Mouse (Mus musculus): Measurements from ENCODE around the gene Fastk. TPM values are rescaled to one million over a fixed set of nuclear protein-coding genes. Genes with fewer than 3 reads are reported as not detected.
"Not testable (repeated sequence)": the region's sequence is repeated elsewhere in the genome, so short reads cannot be mapped to it uniquely, and the experiment has no call there.

The Fastk gene
- total RNA-seq, 2 experiments from 2014 or later, result 128 to 134 TPM

GRCm38 (mm10) chr5:24399686-24400085 lies 45.4 kb downstream of the Fastk start:
- Histone ChIP-seq H3K27ac (no peak overlapping the region), H3K4me3 (no peak overlapping the region)
- intact Hi-C loops (cut with DNase I), result loop anchor here (5.0 kb wide), 1 partner anchor 73 kb away; no protein-coding TSS in a partner anchor
- no peak for DNase-seq (ENCODE audit: extremely low spot score in 1 of 2, low spot score in 2 of 2)
- no peak for TF ChIP-seq CTCF (IDR thresholded peaks at IDR 0.05)

- intact Hi-C loops (cut with DNase I), result loop anchor here (5.0 kb wide), 1 partner anchor 76 kb away; no protein-coding TSS in a partner anchor
- H3K27ac ChIP-seq; DNase-seq (ENCODE audit: extremely low spot score in 1 of 2, low spot score in 2 of 2); H3K4me3 ChIP-seq: not testable (repeated sequence)
- TF ChIP-seq CTCF (IDR thresholded peaks at IDR 0.05), result peak; percentile 38
Observed at GRCm38 (mm10) chr5:24396254-24396653, 48.8 kb downstream of the Fastk start.

- peak; percentile 93 to 94 for DNase-seq (ENCODE audit: extremely low spot score in 1 of 2, low spot score in 2 of 2)
- H3K27ac ChIP-seq, result peak overlapping the region; percentile 96
- peak overlapping the region; percentile 70 for H3K4me3 ChIP-seq
- peak; percentile 72 for TF ChIP-seq CTCF (IDR thresholded peaks at IDR 0.05)
- intact Hi-C loops (cut with DNase I), result loop anchor here (2.0 kb wide), 1 partner anchor 30 kb away; no protein-coding TSS in a partner anchor
Observed at GRCm38 (mm10) chr5:24394165-24394894, 50.8 kb downstream of the Fastk start.

GRCm38 (mm10) chr5:24393392-24393997 lies 51.6 kb downstream of the Fastk start, which contains the start of gene Abcb8:
Gene Abcb8, plus strand, starts transcription at chr5:24393663.
- Histone ChIP-seq H3K4me3 (peak within 1 kb of the TSS; percentile 70), H3K27ac (peak within 1 kb of the TSS; percentile 96)
- TF ChIP-seq CTCF (IDR thresholded peaks at IDR 0.05), result peak; percentile 97
- DNase-seq (ENCODE audit: extremely low spot score in 1 of 2, low spot score in 2 of 2), result peak; percentile 84 to 89
- intact Hi-C loops (cut with DNase I), result no loop called here

DNA sequence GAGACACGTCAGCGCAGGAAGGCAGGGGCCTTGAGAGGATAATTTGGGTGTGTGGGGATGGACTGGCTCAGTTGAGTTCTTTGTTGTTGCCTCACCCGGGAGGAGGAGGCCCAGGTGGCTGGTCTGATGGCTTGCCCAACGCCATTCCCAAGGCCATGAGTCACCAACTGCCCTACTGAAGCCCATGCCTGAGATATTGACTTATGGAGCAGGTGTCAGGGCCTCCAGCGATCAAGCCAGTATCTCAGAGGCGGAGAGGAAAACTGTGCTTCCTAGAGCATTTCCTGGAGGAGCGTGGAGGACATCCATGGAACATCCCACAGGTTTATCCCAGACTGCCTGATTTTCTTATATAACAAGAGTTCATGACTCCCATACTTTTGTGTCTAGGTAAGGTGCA lies 52.4 kb downstream of the Fastk start:
- no peak for TF ChIP-seq CTCF (IDR thresholded peaks at IDR 0.05)
- no peak overlapping the region for H3K4me3 ChIP-seq
- intact Hi-C loops (cut with DNase I), result no loop called here
- H3K27ac ChIP-seq, result no peak overlapping the region
- DNase-seq (ENCODE audit: extremely low spot score in 1 of 2, low spot score in 2 of 2), result no peak

- intact Hi-C loops (cut with DNase I), result no loop called here
- TF ChIP-seq CTCF (IDR thresholded peaks at IDR 0.05), result no peak
- H3K27ac ChIP-seq, result no peak within 1 kb of the TSS
- no peak within 1 kb of the TSS for H3K4me3 ChIP-seq
- no peak for DNase-seq (ENCODE audit: extremely low spot score in 1 of 2, low spot score in 2 of 2)
Observed at GRCm38 (mm10) chr5:24391864-24392263, 53.2 kb downstream of the Fastk start, which contains the start of gene Atg9b. Gene Atg9b, minus strand, starts transcription at chr5:24392143.

GRCm38 (mm10) chr5:24389658-24390020 lies 55.4 kb downstream of the Fastk start:
- no peak for TF ChIP-seq CTCF (IDR thresholded peaks at IDR 0.05)
- DNase-seq (ENCODE audit: extremely low spot score in 1 of 2, low spot score in 2 of 2), result no peak
- no peak overlapping the region for H3K4me3 ChIP-seq

GRCm38 (mm10) chr5:24389011-24389657 lies 56.0 kb downstream of the Fastk start:
- TF ChIP-seq CTCF (IDR thresholded peaks at IDR 0.05), result no peak
- intact Hi-C loops (cut with DNase I), result loop anchor here (5.0 kb wide), 1 partner anchor 222 kb away; no protein-coding TSS in a partner anchor
- Histone ChIP-seq H3K4me3 (no peak overlapping the region), H3K27ac (no peak overlapping the region)
- no peak for DNase-seq (ENCODE audit: extremely low spot score in 1 of 2, low spot score in 2 of 2)

More at GRCm38 (mm10) chr5:24389658-24390020, 55.4 kb downstream of the Fastk start:
- no peak overlapping the region for H3K27ac ChIP-seq
- intact Hi-C loops (cut with DNase I), result loop anchor here (5.0 kb wide), 1 partner anchor 222 kb away; no protein-coding TSS in a partner anchor

Other genes starting within 250 kb of the Fastk start
- gene Kcnh2, start 93.7 kb downstream of the Fastk start, total RNA-seq (2021), result 10 to 100 TPM; 28.6 to 32.8 TPM
- gene Nos3, start 80.5 kb downstream of the Fastk start, total RNA-seq (2021), result 1 to 10 TPM; 8.8 to 9.3 TPM
- gene Atg9b, start 53.1 kb downstream of the Fastk start, total RNA-seq (2021), result 1 to 10 TPM; 4.0 to 4.2 TPM
- gene Abcb8, start 51.6 kb downstream of the Fastk start, total RNA-seq (2021), result 10 to 100 TPM; 45.3 to 54.9 TPM
- under 1 TPM in 1 of 2 experiments, not detected in 1; 0.36 TPM for gene Asic3, start 31.9 kb downstream of the Fastk start, total RNA-seq (2021)
- gene Cdk5, start 21.8 kb downstream of the Fastk start, total RNA-seq (2021), result 100 to 1,000 TPM; 118 to 129 TPM
- 10 to 100 TPM; 31.0 to 33.8 TPM for gene Slc4a2, start 21.4 kb downstream of the Fastk start, total RNA-seq (2021)
- gene Tmub1, start 2.6 kb upstream of the Fastk start, total RNA-seq (2021), result 10 to 100 TPM; 26.1 to 28.7 TPM
- gene Agap3, start 6.9 kb upstream of the Fastk start, total RNA-seq (2021), result 100 to 1,000 TPM; 527 to 560 TPM
- under 1 TPM; 0.09 to 0.56 TPM for gene Gbx1, start 81.9 kb upstream of the Fastk start, total RNA-seq (2021)
- gene Asb10, start 95.7 kb upstream of the Fastk start, total RNA-seq (2021), result not detected
- gene 4931409K22Rik, start 111.5 kb upstream of the Fastk start, total RNA-seq (2021), result under 1 TPM in 1 of 2 experiments, not detected in 1; 0.14 TPM
- gene Abcf2, start 132.2 kb upstream of the Fastk start, total RNA-seq (2021), result 10 to 100 TPM; 82.4 to 89.0 TPM
- gene Chpf2, start 141.5 kb upstream of the Fastk start, total RNA-seq (2021), result 10 to 100 TPM; 72.6 to 78.4 TPM
- gene Smarcd3, start 179.1 kb upstream of the Fastk start, total RNA-seq (2021), result 10 to 100 TPM; 90.4 to 97.4 TPM
- gene Nub1, start 240.2 kb upstream of the Fastk start, total RNA-seq (2021), result 10 to 100 TPM; 74.2 to 77.3 TPM

Measured in left cerebral cortex, adult 2 months (tissue).